Mouse (Mus musculus) testis, postnatal 14 days (tissue): Measurements from ENCODE around the gene Aagab.

Experiments
- DNase-seq: peaks from one replicate; pipeline ENCODE4 v3.0.0; 2021; ENCODE audit warnings: low spot score

The Aagab gene

GRCm38 (mm10) chr9:63672797-63673493, 70.5 kb downstream of the Aagab start:
- DNase-seq: no peak

DNA sequence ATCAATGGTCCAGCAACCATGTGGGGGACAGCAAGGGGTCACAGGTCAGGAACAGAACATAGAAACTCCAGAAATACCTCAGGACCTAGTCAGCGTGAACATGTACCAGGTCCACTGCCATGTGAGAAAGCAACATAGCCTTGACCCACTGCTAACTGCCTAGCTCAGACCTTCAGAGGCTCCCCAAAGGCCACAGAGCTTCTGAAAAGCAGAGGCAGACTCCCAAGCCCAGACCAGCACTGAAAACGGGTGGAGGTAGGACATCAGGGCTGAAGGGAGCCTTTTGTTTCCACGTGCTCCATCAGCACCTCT, 71.0 kb downstream of the Aagab start:
- no peak for DNase-seq

- DNase-seq: no peak
Measured at GRCm38 (mm10) chr9:63674613-63675012, 72.2 kb downstream of the Aagab start.

DNA sequence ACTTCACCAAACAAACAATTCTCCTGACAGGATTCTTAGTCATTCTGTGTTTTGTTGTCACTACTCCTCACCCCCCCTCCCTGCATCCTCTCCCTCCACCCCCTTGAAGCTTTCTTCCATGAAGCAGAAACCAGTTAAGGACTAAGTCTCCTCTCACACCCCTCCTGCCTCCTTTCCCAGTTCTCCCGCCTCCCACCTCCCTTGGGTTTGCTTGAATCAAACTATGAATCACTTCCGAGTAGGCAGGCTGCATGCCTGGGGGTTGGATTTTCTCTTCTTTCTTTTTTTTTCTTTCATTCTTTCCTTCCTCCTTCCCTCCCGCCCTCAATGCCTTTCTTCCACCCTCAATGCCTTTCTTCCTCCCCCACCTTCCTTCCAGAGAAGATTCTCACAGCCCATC, 75.2 kb downstream of the Aagab start:
- DNase-seq: no peak

DNA sequence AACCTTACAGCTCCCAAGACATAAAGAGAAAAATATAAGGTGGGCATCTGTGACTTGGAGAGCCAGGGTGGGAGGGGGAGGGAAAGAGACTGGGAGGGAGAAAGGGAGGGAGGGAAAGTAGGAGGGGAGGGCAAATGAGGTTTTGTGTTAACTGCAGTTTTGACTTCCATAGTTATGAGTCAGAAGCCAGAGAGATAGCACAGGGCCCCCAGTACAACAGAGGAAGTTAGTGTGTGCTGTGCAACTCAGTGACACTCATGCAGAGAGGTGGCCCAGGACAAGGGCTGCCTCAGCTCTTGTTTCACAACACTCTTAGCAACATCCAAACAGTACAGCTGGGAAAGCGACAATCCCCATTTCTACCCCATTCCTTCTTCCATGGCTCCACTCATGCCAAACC, 75.6 kb downstream of the Aagab start:
- no peak for DNase-seq

DNA sequence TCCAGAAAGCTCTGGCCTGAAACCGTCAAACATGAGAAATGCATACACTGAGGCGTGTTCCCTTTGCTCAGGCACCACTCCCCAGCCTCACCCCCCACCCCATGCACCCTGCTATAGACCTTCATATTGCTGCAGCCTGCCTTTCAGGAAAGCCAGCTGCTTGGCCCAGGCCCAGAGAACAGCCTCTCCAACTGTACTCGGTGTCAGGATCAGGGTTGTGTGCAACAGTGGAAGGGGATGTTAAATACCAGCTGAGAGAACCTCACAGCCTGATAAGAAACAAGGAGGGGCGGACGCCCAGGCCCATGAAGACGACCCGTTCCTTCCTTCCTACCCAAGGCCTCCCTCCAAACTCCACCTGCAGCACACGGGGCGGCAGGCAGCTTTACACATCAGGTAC, 79.8 kb downstream of the Aagab start:
- DNase-seq: no peak

DNA sequence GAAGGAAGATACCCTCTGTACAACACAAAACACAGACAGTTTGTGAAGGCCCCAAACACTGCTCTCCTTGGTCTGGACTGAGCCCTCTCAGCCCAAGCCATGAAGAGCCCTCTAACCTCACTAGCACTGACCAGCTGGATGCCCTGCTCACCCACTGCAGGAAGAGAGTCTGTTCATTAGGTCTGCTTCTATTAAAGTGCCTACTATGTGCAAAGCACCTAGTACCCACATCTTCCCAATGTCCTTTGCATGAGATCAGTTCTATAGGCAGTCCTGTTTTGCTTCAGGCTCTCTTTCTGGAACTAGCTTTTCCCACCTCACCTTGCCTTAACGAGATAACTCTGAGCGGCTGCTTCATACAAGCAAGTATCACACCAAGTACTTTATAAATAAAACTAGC, 80.5 kb downstream of the Aagab start:
- DNase-seq: no peak

DNA sequence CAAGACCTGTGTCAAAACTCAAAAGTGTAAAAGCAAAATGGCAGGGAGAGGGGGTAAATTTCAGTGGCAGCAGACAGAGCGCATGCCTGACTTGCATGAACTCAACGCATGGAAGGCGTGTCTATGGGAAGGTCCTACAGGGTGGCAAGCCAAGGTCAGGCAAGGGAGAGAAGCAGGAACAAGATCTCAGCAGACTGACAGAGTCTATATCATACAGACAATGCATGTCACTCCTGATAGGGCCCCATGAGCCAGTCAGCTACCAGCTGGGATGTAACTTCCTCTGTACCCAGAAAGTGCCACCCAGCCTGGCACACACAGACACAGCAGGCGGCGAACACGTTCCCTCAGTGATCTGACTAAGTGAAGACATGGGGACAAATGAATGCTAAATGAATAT, 81.8 kb downstream of the Aagab start:
- DNase-seq: no peak

- DNase-seq: no peak
Measured at GRCm38 (mm10) chr9:63685352-63685751, 82.9 kb downstream of the Aagab start.

DNA sequence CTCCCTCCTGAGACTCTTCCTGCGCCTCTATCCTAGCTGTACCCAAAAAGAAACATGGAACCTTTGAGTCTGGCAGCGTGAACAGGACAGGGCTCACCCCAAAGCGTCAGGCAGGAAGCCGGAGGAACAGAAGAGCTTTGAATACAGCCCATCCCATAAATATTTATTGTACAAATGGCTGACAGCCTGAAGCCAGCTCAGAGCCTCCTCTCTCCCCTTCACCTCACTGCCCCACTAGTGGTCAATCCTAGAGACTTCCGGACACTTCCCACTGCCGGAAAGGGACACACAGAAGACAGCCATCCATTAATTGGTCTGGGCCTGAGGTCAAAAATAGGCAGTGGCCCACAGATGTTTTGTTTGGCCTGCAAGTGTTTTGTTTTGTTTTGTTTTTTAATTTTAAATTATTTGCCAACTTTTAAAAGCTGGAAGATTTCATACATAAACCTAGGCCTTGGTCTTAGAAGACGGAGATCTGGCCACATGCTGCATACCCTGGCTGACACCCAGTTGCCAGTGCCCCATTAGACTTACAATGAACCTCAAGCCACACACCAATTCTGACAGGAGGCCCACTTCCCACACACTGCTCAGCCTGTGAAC, 85.1 kb downstream of the Aagab start:
- no peak for DNase-seq

DNA sequence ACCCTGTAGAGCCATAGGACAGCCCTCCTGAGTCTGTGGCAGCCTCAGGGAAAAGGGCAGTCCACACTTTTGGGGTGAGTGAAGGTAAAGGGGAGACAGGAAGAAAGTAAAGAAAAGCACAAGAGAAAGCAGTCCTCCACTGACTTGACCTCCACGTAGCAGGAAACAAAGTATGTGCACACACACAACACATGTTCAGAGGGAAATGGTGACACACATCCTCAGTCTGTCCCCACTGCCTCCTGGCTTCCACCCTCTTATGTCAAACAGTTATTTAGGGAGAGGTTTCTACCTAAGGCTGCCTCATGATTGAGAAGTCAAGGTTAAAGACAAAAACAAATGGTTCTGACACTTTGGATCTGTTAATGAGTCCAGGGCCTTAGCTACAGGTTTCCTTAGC, 88.1 kb downstream of the Aagab start:
- DNase-seq: no peak

- DNase-seq: no peak
Measured at GRCm38 (mm10) chr9:63691960-63692359, 89.5 kb downstream of the Aagab start.
